Mouse (Mus musculus) midbrain, postnatal 0 days (tissue): ENCODE measurements around the gene Trak1. TPM values are rescaled to one million over a fixed set of nuclear protein-coding genes. Genes with fewer than 3 reads are reported as not detected.

Source experiments
- ATAC-seq: fragments of 200-750 bp; cut with Nextera tagmentation; 2 replicates; pipeline ENCODE4 v1.8.0; 2017; ENCODE audit warnings: moderate number of reproducible peaks, mild to moderate bottlenecking, moderate TSS enrichment, moderate library complexity; ENCODE audit not compliant: low FRiP score
- DNase-seq: peaks from one replicate; pipeline ENCODE4 v3.0.0-alpha.2; 2015; ENCODE audit warnings: low spot score
- H3K27ac ChIP-seq: fragments of 300-500 bp; sonication (generic); 2 replicates; pipeline ENCODE4 v1.5.1; 2014; ENCODE audit warnings: low read depth, mild to moderate bottlenecking, low read length, mixed read lengths
- H3K27me3 ChIP-seq: fragments of 300-500 bp; sonication (generic); 2 replicates; pipeline ENCODE4 v1.6.1; 2014; ENCODE audit warnings: low read length, control low read depth, mixed read lengths; ENCODE audit not compliant: insufficient read depth
- H3K36me3 ChIP-seq: fragments of 300-500 bp; sonication (generic); 2 replicates; pipeline ENCODE4 v1.6.1; 2014; ENCODE audit warnings: low read length, control low read depth, mixed read lengths; ENCODE audit not compliant: insufficient read depth
- H3K4me1 ChIP-seq: fragments of 300-500 bp; sonication (generic); 2 replicates; pipeline ENCODE4 v1.6.1; 2014; ENCODE audit warnings: mild to moderate bottlenecking, control low read depth, antibody characterized with exemption, low read length, mixed read lengths; ENCODE audit not compliant: insufficient read depth
- H3K4me2 ChIP-seq: fragments of 300-500 bp; sonication (generic); 2 replicates; pipeline ENCODE4 v1.6.1; 2014; ENCODE audit warnings: low read depth, mild to moderate bottlenecking, low read length, mixed read lengths; ENCODE audit not compliant: poor library complexity, severe bottlenecking
- H3K4me3 ChIP-seq: fragments of 300-500 bp; sonication (generic); 2 replicates; pipeline ENCODE4 v1.5.1; 2014; ENCODE audit warnings: low read depth, mild to moderate bottlenecking, low read length, moderate library complexity
- H3K9ac ChIP-seq: fragments of 300-500 bp; sonication (generic); replicated peaks from 2 replicates; pipeline ENCODE4 v1.6.1; 2014; ENCODE audit warnings: mild to moderate bottlenecking, low read length, moderate library complexity, mixed read lengths; ENCODE audit not compliant: poor library complexity, severe bottlenecking
- H3K9me3 ChIP-seq: fragments of 300-500 bp; sonication (generic); 2 replicates; pipeline ENCODE4 v1.6.1; 2016; ENCODE audit warnings: low read length, control low read depth
- CTCF ChIP-seq: IDR thresholded peaks from 2 replicates; pipeline ENCODE4 v1.5.1; 2016; ENCODE audit warnings: antibody characterized with exemption, mild to moderate bottlenecking
- WGBS: fragments of 180-500 bp; shearing (Covaris S2); extraction: QIAGEN DNeasy Blood & Tissue Kit; methylation state at CpG from one replicate; pipeline ENCODE4 v1.1.7; 2014; 5-methylcytosine and 5-hydroxymethylcytosine counted together
- polyA plus RNA-seq: library from polyadenylated mRNA; unstranded; fragments of >200 nt; fragmentation: Nextera tagmentation; extraction: Ambion mirVana; gene quantifications from 2 replicates; pipeline ENCODE4 v1.2.1, GENCODE M21; 2015
- total RNA-seq: library from RNA; depleted of rRNA; stranded (reverse); fragments of >200 nt; gene quantifications from 2 replicates; pipeline ENCODE4 v1.2.3, GENCODE M21; 2014; rRNA removed

The Trak1 gene
- total and polyA plus RNA-seq, 2 experiments from 2014 or later = 61.6 to 154 TPM

DNA sequence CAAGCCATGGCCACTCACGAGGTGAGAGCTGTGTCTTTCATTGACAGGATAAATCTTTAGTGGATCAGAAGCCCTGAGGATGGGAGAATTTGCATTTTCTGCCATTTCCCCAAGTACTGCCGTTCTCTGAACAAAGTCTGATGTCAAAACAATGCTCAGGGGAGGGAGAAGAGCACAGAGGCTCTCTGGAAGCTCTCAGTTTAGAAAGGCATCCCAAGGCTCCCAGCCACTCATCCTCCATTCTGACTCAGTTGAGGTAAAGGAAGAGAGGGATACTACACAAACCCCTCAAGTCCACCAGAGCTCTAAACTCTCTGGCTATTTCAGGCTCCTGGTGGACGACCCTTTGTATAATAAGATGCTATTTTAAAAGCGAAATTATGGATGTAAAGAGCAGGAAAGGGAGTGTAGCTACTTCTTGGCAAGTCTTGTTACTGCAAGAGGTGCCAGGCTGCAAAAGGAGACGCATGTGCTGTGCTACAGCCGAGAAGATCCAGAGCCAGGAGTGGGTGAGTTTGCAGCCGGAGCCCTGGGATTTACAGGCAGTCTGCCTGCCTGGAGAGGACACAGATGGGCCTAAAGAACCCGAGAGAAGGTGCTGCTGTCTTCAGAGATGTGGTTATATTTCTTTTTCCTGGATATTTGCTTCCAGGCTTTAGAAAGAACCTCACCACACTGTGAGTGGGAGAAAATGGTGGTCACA, 209.3 kb downstream of the Trak1 start:
- no peaks in the 10 kb centered on the region for H3K27me3 ChIP-seq
- no peaks in the 10 kb centered on the region for H3K36me3 ChIP-seq
- H3K9me3 ChIP-seq = no peaks in the 10 kb centered on the region
- no peaks in the 10 kb centered on the region for H3K4me1 ChIP-seq
- no peak overlapping the region for H3K4me3 ChIP-seq
- H3K27ac ChIP-seq = no peak overlapping the region
- ATAC-seq (no peak), DNase-seq (no peak)
- TF ChIP-seq CTCF = no peak
- H3K4me2 ChIP-seq = no peak overlapping the region
- 66% methylated on average over 8 of the region's 8 CpGs for WGBS
- no peak overlapping the region for H3K9ac ChIP-seq

DNA sequence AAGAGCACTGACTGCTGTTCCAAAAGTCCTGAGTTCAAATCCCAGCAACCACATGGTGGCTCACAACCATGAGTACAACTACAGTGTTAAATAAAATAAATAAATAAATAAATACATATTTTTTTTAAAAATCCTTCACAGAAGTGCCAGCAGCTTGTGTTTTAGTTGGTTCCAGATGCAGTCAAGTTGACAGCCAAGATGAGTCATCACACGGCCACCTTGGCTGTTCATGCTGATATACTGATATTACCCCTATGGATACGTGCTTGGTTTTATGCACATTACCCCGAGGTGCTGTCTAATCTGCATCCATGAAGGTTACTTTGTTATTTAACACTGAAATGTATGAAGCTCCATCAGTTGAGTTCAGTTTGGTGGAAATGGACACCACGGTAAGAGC, 214.6 kb downstream of the Trak1 start:
- Histone ChIP-seq H3K4me3 (no peak overlapping the region), H3K9me3 (no peaks in the 10 kb centered on the region), H3K27ac (no peak overlapping the region), H3K4me2 (no peak overlapping the region), H3K9ac (no peak overlapping the region), H3K4me1 (no peaks in the 10 kb centered on the region), H3K36me3 (no peaks in the 10 kb centered on the region), H3K27me3 (no peaks in the 10 kb centered on the region)
- WGBS = 94% methylated on average over 4 of the region's 4 CpGs
- TF ChIP-seq CTCF = no peak
- no peak for ATAC-seq
- no peak for DNase-seq

DNA sequence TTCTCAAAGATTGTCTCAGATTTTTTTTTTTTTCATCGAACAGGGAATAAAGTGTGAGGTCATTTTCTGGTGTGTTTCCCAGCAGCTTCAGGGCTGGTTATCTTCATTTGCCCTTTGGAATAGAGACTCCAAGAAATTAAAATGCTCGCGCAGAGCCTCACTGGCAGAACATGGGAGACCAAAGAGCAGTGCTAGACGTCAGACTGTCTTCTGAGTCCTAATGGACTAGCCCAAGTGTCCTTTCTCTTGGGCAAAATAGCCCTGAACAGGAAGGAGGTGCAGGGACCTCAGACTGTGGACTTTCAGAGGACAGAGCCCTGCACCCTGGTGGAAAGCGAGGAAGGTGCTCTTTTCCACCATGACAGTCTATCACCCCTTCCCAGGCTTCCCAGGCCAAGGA, 217.2 kb downstream of the Trak1 start:
- H3K9me3 ChIP-seq = no peaks in the 10 kb centered on the region
- no peak for DNase-seq
- TF ChIP-seq CTCF = no peak
- H3K4me1 ChIP-seq = no peaks in the 10 kb centered on the region
- H3K4me3 ChIP-seq = no peak overlapping the region
- ATAC-seq = no peak
- WGBS = 81% methylated on average over 5 of the region's 5 CpGs
- H3K36me3 ChIP-seq = no peaks in the 10 kb centered on the region
- no peaks in the 10 kb centered on the region for H3K27me3 ChIP-seq
- no peak overlapping the region for H3K27ac ChIP-seq
- no peak overlapping the region for H3K9ac ChIP-seq
- H3K4me2 ChIP-seq = no peak overlapping the region

DNA sequence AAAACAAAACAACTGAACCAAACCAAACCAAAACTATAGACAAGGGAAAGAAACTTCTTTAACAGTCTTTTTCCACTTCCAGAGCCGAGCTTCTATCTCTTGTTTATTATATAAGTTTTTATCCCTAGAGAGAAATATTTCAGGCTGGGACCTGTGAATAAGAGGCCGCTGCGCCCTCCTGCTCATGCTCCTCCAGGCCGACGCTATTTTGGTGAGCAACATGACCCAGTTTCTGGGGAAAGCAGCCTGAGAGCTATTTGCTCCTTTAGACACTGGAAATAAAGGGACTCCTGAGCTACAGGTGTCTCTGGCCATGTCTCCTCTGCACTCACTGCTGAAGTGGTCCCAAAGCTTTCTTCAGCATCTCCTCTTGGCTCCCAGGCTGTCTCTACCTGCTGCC, 222.7 kb downstream of the Trak1 start:
- no peak for TF ChIP-seq CTCF
- no peak overlapping the region for H3K4me3 ChIP-seq
- no peaks in the 10 kb centered on the region for H3K27me3 ChIP-seq
- no peak overlapping the region for H3K27ac ChIP-seq
- H3K9ac ChIP-seq = no peak overlapping the region
- H3K4me1 ChIP-seq = no peaks in the 10 kb centered on the region
- H3K36me3 ChIP-seq = no peaks in the 10 kb centered on the region
- 79% methylated on average over 5 of the region's 5 CpGs for WGBS
- ATAC-seq (no peak), DNase-seq (no peak)
- H3K9me3 ChIP-seq = no peaks in the 10 kb centered on the region
- no peak overlapping the region for H3K4me2 ChIP-seq

Other genes with a start within 250 kb of the Trak1 start
- gene Ulk4, start 20.3 kb upstream of the Trak1 start, total RNA-seq = 8.1 and 8.6 TPM in 2 replicates
- gene Ulk4, start 20.3 kb upstream of the Trak1 start, polyA plus RNA-seq = 68.0 and 80.0 TPM in 2 replicates
- gene Cck, start 198.2 kb downstream of the Trak1 start, total RNA-seq = 87.3 and 185 TPM in 2 replicates
- 75.4 and 82.9 TPM in 2 replicates for gene Cck, start 198.2 kb downstream of the Trak1 start, polyA plus RNA-seq